Mouse (Mus musculus): ENCODE results near the gene Ahdc1.

The Ahdc1 gene

DNA sequence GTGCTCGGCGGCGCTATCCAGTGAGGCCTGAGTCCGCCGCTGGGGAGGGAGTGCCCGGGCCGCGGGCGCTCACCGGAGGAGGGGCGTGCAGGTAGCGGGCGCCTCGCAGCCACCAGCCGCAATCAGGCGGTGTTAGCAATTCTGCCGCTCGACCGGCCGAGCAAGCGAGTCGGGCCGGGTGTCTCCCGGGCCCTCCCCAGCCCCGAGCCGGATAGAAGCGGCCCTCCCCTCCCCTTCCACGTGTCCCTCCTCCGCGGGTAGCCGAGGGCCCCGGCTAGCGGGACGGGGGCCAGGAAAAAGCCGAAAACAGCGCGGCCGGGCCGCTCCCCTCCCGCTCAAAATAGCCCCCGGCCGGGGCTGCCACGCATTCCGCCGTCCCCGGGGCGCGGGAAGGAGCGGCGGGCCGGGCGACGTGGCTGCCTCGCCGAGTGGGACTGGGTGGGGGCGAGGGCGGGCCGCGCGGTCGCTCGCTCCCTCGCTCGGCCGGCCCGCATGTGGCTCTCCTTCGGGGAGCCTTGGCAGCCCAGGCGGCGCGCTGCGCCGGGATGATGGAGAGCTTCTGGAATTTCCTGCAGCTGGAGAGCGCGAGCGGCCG lies 27.6 kb downstream of the Ahdc1 start:
- in situ Hi-C loops (cut with MboI, MseI): no loop called here

DNA sequence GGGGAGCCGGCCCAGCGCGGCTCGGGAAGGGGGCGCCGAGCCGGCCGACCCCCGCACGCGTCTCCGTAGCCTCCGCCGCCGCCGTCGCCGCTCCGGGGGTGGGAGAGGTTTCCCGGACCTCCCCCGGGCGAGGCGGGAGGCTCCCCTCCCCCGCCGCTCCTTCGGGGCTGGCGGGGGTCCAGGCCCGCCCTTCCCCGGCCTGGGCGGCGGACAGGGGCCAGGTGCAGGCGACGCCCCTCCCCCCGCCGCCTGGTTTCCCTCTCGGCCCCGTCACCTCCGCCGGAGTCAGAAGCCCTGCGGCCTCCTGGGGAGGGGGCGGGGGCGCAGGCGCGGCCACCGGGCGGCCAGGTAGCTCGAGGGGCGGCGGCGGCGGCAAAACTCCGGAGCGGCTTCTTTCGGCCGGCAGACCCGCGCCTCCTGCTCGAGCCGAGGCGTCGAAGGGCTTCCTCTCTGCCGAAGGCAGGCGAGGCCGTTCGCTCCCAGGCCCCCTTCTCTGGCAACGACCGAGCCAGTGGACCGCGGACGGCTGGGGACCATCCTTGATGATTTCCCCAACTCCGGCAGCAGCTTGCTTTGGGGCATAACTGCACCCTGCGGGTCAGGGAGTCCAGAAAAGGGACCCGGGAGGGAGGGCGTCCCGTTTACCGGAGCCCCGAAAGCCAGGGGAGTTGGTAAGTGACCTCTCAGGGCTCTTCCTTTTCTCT lies 28.2 kb downstream of the Ahdc1 start:
- in situ Hi-C loops (cut with MboI, MseI): no loop called here

DNA sequence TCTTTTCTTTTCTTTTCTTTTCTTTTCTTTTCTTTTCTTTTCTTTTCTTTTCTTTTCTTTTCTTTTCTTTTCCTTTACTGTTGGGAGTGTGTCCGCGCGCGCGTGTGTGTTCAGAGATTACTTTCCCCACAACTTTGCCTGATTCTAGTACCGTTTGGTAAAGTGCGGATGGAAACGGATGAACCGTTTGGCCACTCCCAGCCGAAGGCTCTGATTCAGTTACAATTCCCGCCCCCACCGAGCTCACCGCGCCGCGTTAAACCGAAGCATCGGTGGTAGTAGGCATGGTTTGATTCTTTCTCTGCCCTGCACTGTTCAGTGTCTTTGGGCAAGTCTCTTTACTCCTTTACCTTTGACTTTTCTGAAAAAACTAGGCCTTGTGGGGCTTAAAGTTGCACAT lies 28.8 kb downstream of the Ahdc1 start:
- in situ Hi-C loops (cut with MboI, MseI): no loop called here

DNA sequence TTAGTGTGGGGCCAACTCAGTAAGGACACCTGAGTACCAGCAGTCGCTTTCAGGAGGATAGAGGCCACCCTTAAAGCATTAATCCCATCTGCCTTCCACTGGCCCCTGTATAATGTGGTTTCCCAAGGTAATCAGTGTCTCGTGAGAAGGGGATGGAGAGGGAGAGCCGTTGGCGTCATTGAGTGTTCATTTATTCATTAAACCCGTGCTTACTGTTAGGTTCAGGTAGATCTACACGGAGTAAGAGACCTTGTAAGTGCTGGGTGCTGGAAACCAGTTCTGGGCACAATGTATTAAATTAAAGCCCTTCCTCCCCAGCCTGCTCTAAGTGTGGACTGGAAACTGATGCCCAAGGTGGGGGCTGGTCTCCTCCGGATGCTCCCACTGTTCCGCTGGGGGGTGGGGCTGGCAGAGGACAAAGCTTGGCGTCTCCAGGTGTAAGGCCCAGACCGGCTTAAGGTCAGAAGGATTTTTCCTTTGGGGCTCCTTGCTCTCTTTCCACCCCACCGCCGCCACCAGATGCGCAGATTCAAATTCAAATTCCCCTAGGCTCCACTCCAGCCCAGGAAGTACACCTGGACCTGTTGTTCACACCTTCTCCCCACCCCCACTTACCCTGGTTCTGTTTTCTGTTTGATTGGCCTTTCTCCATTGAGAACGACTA lies 29.3 kb downstream of the Ahdc1 start:
- in situ Hi-C loops (cut with MboI, MseI): no loop called here

DNA sequence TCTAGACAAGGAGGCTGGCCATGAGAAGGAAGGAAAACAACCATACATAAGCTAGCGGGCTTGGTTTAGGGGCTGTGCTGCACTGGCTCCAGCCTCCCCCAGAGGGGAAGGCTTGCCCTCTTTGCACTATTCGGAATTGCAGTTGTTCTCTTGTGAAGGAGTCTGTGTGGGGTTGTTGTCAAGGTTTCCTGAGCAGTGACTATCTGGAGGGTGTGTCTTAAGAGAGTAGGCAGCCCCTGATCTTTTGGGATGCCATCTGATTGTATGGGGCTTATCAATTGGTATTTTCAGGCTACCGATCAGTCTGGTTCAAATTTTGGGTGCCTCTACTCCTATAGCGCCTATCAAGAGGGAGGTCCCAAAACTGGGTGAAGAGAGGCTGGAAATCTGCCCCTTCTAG lies 31.2 kb downstream of the Ahdc1 start:
- in situ Hi-C loops (cut with MboI, MseI): no loop called here

DNA sequence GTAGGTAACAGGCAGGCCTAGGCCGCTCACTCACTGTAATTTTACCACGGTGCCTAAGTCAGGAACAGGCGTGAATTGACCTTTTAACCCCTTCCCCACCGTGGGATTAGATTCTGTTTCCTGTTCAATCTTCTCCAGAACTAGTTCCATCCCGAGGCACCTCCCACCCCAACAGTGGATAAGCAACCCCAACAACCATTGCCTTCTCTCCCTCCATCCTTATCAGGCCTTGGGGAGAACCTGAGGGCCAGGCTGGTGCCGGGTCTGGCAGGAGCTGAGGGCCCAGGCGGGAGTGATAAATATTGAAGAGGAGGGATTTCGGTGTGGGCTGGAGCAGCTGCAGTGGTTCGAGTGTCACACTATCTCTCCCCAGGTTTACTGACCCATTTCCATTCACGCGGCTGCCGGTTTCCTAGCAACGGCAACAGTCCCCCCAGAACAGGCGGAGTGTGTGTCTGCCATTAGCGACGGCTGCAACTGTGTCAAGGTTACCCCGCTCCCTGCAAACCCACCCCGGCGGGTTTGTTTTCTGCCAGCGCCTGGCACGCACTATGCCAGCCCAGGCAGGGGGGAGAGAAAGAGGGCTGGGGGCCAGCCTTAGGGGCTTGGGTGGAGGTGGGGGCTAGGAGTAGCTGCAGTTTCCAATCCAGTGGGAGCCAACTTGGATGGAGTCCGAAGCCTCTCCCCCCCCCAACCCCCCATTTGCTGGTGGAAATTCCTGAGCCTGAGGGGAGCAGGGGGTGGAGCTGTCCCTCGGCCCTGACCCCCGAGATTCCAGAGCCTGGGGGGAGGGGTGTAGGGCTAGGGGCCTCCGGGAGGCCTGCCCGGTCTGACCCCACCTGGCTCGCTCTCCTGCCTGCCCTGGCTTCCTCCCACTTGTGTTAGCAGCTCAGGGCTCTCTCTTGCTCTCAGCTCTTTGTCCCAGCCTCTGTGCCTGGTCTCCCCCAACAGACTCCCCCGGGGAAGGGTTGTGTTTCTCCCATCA lies 31.9 kb downstream of the Ahdc1 start:
- in situ Hi-C loops (cut with MboI, MseI): no loop called here

DNA sequence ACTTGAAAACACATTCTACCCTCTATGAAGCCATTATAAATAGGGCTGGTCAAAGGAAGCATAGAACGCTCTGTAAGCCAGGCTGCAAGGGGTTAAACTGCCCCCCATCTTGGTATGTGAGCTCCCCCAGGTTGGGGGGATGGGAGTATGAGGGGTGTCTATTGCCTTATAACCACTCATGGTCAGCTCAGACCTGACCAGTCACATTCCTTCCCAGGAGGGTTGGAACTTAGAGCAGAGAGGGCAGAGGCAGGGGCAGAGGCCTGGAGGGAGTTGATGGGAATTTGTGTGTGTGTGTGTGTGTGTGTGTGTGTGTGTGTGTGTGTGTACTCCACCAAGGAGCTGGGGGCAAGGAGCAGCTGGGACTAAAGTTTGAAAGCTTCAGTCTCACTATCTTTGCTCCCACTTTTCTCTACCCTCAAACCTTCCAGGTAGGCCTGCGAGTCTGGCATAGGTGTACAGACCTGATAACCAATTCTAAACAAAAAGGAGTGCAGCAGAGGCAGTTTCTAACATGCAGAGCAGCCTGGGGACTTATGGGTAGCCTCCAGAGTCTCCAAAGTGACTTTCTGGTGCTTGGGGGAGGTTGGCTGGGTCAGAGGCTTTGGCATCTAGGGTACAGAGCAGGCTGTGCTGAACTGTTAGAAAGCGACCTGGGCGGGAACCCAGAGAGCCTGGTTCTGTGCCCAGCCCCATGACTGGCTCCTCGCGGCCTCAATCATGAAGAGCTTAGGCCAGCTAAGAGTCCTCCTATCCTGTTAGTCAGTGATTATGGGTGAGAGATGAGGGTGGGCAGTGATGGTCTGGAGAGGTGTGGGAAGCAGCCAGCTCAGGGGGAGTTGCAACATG lies 33.0 kb downstream of the Ahdc1 start:
- in situ Hi-C loops (cut with MboI, MseI): no loop called here

DNA sequence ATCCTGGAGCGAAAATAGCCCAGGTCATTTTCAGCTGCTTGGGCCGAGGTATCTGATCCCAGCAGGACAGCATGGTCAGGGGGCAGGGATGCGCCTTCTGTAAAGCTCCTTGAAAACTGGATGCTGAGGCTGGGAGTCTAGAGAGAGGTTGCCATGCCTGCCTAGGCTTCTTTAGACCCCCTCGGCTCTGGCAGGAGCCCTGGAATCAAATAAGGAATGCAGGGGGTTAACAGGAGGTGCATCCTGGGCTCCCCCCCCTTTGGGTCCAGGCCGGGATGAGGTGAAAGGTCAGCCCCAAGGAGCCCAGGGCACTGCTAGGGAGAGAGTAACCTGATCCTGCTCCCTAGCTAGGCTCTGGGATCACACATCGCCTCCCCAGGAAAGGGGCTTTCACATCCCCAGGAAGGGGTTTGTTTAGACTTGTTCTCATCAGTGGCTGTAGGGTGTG lies 33.6 kb downstream of the Ahdc1 start:
- in situ Hi-C loops (cut with MboI, MseI): loop anchor here (5.0 kb wide), 1 partner anchor 82 kb away; no protein-coding TSS in a partner anchor

DNA sequence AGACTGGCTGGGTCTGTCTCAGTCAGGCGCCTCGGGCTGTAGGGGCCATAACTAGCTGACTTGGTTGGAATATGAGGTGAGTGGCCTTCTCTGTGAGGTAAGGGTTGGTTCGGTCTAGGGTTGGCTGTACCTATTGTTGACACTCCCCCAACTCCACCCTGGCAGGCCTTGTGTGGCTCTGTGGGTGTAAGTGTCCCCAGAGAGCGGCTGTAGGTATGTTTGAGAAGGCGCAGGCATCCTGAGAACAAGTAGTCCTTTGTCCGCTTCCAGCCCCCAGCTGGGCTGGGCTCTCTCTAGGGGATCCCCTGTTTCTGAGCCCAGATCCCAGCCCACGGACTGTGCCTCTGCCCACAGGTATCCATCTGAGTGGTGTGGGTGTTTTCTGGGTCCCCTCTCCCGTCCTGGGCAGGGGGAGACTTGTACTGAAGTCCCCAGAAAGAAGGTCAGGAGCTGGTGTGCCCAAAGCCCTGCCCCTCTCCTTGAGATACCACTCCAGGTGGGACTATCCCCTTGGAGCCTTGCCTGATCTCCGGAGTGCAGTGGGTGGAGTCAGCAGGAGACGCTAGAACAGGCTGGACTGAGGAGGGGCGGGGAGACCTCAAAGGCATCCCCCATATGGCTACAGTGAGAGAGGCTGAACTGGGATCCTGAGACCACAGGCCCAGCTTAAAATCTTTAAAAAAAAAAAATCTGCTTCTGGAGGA lies 34.9 kb downstream of the Ahdc1 start:
- in situ Hi-C loops (cut with MboI, MseI): loop anchor here (5.0 kb wide), 1 partner anchor 84 kb away; no protein-coding TSS in a partner anchor

DNA sequence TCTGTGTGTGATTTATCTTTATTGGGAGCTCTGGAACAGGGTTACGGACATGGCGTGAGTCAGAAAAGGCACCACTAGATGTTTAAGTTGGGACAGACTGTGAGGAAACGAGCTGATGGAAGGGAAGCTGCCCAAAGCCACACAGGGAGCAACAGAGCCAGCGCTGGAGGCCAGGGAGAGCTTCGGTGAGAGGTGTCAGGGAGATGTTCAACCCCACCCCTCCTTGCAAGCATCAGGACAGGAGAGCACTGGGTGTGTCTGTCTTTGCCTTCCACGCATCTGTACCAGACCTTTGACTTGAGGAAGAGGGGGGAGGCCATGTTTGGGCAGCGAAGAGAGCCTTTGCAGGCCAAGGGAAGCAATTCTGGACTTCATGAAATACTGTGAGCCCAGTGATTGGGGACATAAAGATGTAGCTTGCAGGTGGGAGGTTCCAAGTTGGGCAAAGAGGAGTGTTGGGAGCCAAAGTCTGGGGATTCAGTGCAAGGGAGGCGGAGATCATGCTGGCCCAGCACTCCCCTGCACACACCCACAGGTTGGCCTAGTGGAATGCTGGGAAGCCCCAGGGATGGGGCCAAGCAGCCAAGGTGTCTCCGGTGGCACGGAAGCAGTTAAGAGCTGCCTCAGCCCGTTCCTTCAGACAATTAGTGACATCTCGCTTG lies 35.8 kb downstream of the Ahdc1 start:
- in situ Hi-C loops (cut with MboI, MseI): loop anchor here (5.0 kb wide), 1 partner anchor 85 kb away; no protein-coding TSS in a partner anchor

DNA sequence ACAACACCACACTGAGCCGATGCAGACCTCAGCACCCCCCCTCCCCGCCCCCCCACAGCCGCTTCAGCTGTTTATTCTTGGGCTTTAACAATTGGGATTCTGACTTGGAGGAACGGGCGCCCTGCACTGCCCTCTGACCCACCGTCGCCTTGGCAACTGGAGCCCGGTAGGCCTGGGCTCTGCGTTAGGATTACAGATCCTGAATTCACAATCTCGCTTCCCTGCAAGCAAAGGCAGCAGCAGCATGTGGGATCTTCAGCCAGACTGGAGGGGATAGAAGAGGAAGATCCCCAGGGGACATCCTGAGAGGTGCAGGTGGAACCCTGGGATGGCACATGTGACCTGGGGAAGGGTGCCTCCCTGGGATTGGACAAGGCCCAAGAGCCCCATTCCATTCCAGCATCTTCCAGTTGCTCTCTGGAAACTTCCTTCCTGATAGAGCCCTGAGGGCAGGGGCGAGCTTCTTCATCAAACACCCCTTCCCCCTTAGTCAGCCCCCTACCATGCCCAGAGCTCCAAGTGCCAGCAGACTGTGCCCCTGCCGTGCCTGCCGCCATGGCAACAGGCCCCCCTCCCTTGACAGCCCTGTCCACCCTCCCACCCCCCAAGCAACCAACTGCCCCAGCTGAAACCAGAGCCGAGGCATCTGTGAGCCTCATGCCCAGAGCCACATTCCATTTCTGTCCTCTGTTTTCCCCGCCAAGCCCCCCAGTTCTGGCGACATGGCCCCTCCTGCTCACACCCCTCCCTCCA lies 36.5 kb downstream of the Ahdc1 start:
- in situ Hi-C loops (cut with MboI, MseI): loop anchor here (5.0 kb wide), 1 partner anchor 85 kb away; no protein-coding TSS in a partner anchor

DNA sequence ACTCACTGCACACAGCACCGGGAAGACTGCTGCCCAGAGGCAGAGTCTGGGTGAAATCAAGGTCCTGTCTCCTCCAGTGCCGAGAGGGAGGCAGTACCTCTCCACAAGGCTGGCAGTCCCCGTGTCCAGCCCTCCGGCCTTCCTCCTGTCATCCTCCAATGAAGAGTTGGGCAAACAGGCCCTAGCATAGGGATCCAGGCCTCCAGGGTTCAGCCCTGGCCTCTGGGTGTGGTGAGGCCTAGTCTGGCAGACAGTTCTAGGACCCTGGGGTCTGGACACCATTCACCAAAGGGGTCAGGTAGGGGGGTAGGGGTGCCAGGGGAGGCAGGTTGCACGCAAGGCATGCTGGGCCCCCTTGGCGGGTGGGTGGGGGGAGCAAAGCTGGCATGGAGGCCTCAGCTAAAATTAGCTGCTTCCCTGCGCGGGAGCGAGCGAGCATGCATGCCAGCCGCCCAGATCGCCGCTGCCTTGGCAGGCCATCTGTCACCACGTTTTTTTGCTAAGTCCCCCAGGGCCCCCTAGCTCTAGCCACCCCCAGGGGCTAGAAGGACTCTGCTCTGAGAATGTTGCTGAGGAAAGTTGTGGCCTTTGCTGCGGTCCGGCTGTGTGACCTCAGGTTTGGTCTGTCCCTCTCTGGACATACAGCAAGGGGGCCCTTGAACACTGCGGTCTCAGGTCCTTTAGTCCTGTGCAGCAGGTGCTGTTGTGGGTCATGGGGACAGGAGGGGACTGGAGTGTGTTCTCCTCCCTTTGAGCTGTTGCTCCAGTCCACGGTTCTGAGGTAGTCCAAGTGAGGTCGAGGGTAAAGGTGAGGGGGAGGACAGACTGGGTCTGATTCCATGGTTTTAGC lies 38.2 kb downstream of the Ahdc1 start:
- in situ Hi-C loops (cut with MboI, MseI): loop anchor here (5.0 kb wide), 1 partner anchor 87 kb away; no protein-coding TSS in a partner anchor

DNA sequence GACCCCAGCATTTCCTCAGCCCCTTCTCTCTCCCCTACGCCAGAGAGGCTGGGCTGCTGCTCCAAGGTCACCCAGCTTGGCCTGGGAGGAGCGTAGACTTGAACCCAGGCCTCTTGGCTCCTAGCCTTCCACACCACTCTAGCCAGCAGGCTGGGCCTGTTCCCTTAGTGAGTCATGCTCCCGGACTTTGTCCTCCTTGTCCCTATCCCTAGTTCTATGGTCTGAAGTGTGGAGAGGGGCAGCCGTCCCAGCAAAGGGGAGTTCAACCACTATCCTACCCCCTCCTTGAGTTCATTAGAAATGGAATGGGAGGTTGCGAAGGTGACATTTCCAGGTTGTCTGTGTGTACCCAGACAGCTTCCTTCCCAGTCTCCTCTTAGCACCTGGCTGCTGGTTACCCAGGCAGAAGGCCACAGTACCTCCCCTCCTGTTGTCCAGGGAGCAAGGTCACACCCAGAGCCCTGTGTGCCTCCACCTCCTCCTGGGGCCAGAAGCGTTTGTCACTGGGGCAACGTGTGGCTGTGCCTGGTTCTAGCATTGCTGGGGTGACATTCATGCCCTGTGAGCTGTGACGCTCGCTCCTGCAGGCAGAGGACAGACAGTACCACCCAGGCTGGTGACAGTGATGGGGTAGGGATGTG lies 39.3 kb downstream of the Ahdc1 start:
- in situ Hi-C loops (cut with MboI, MseI): no loop called here

DNA sequence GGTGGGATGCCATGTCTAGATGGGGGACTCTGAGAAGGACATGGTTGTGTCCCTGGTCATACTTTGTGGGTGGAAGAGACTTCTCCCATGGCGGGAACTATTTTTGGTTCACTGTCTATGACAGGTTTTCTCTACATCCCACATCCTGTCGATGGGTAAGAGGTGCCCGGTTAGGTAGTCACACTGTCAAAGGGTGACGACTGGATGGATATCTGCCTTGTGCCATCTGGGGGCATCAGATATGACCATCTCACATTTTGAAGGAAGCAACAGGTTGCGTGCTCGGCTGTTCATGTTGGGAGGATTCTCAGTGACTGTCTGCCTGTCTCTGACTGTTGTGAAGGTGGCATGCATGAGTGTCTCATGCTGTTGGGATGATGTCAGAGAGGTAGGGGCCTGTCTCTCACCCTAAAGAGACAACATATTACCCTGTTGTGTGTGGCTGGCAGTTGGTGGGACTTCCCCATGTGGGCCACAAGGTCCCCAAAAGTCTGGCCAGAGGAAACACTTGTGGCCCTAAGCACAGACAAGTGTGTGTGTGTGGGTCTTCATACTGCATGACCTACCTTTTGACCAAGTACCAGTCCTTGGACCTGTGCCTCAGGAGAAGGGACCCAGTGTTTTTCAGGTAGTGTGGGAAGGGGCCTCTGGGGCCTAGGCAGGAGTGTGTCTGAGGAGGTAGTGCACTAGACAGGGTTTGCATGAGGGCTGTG lies 39.9 kb downstream of the Ahdc1 start:
- in situ Hi-C loops (cut with MboI, MseI): no loop called here

DNA sequence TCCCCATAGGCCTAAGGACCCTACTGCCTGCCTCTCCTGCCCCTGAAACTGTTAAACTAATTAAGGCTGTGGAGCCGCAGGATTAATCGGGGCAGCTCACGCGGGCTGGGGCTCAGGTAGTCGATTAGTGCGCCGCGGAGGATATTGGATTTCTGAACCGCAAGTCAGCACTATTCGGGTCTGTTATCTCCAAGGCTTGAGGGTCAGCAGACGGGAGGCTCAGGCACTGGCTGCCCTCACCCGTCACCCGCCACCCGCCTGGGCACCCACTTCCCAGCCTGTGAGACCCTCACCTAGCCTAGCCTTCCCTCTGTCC lies 40.4 kb downstream of the Ahdc1 start:
- in situ Hi-C loops (cut with MboI, MseI): no loop called here

DNA sequence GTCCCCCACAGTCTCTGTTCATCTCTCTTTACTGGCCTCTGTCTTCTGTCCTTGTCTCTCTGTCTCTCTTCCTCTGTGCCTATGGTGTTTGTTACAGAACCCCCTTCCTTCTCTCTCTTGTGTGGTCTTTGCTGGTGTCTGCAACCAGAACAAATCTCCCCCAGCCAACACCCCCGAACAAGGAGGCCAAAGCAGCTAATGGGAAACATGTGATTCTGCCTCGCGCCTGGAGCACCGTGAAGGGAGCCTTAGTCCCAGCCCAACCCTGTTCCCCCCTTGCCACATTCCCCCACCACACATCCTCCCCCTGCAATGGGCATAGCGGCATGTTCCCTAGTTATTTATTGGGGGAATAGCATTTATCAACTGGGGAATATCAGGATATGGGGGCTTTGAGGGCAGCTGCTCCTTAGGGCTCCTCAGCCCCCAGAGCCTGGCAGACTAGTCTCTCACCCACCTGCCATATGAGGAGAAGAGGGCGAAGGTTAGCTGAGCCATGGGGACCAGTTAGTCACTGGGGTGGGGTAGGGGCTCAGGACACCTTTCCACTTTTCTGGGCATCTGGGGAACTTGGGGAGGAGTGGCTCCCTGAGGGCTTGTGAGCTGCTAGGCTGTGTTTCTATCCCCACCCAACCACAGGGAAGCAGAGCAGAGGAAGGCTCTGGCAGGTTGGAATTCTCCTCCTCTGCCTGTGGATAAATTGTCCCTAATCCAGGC lies 41.1 kb downstream of the Ahdc1 start:
- in situ Hi-C loops (cut with MboI, MseI): no loop called here

All from T-helper 2 cell (primary cell).